Mouse (Mus musculus) limb, embryonic 10.5 days (tissue): Measurements from ENCODE around the gene Mybph. TPM values are rescaled to one million over a fixed set of nuclear protein-coding genes. Genes with fewer than 3 reads are reported as not detected.

Source experiments
- DNase-seq: peaks from one replicate; pipeline ENCODE4 v3.0.0-alpha.2; 2017; ENCODE audit warnings: low spot score
- H3K27ac ChIP-seq: fragments of 300-500 bp; sonication (generic); 2 replicates; pipeline ENCODE4 v1.5.1; 2016; ENCODE audit warnings: mild to moderate bottlenecking
- H3K27me3 ChIP-seq: fragments of 300-500 bp; sonication (generic); 2 replicates; pipeline ENCODE4 v1.6.1; 2016; ENCODE audit warnings: low read depth, mild to moderate bottlenecking; ENCODE audit not compliant: poor library complexity, severe bottlenecking
- H3K36me3 ChIP-seq: fragments of 300-500 bp; sonication (generic); 2 replicates; pipeline ENCODE4 v1.6.1; 2016; ENCODE audit warnings: mild to moderate bottlenecking, moderate library complexity
- H3K4me1 ChIP-seq: fragments of 300-500 bp; sonication (generic); 2 replicates; pipeline ENCODE4 v1.6.1; 2016
- H3K4me3 ChIP-seq: fragments of 300-500 bp; sonication (generic); 2 replicates; pipeline ENCODE4 v1.5.1; 2016; ENCODE audit warnings: mild to moderate bottlenecking, moderate library complexity
- H3K9me3 ChIP-seq: fragments of 300-500 bp; sonication (generic); replicated peaks from 2 replicates; pipeline ENCODE4 v1.6.1; 2016; ENCODE audit warnings: mild to moderate bottlenecking
- WGBS: fragments of 180-500 bp; shearing (Covaris S2); methylation state at CpG from one replicate; pipeline ENCODE4 v1.1.7; 2016; 5-methylcytosine and 5-hydroxymethylcytosine counted together
- polyA plus RNA-seq: library from polyadenylated mRNA; unstranded; fragments of >200 nt; fragmentation: Nextera tagmentation; extraction: Ambion mirVana; gene quantifications from 2 replicates; pipeline ENCODE4 v1.2.1, GENCODE M21; 2016

The Mybph gene
- polyA plus RNA-seq, 1 experiment from 2014 or later: 0.98 TPM

- Histone ChIP-seq H3K4me1 (peaks cover 17% of the 10 kb centered on the region; the same call in 1 of the 2 replicates), H3K4me3 (no peak overlapping the region), H3K9me3 (no peaks in the 10 kb centered on the region), H3K27me3 (no peaks in the 10 kb centered on the region), H3K27ac (no peak overlapping the region), H3K36me3 (no peaks in the 10 kb centered on the region)
- 44% methylated on average over 9 of the region's 9 CpGs for WGBS
- DNase-seq: no peak
Observed at GRCm38 (mm10) chr1:134205296-134206018, 12.2 kb downstream of the Mybph start.

DNA sequence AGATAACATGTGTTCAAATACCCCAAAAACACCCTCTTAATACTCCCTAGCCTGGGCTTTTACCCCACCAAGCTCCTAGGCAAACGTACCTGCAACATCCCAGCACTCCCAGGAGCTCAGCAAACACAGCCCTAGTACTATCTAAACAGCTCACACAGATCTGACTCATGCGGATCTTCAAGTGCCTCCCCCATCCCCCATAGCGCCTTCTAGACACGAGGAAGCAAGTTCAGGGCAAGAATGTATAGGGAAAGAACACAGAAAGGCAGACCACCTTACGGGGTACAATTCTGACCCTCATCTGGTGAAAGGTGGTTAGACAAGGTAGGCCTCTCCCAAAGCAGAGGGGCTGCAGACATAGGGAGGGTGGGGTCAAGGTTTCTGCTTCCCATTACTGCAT lies 12.8 kb downstream of the Mybph start:
- DNase-seq: no peak
- peaks cover 24% of the 10 kb centered on the region for H3K4me1 ChIP-seq
- H3K36me3 ChIP-seq: no peaks in the 10 kb centered on the region
- H3K4me3 ChIP-seq: no peak overlapping the region
- no peaks in the 10 kb centered on the region for H3K27me3 ChIP-seq
- WGBS: 49% methylated on average over 5 of the region's 5 CpGs
- no peaks in the 10 kb centered on the region for H3K9me3 ChIP-seq
- H3K27ac ChIP-seq: no peak overlapping the region

- H3K4me1 ChIP-seq: peaks cover 41% of the 10 kb centered on the region
- H3K36me3 ChIP-seq: no peaks in the 10 kb centered on the region
- 77% methylated on average over 6 of the region's 6 CpGs for WGBS
- no peaks in the 10 kb centered on the region for H3K27me3 ChIP-seq
- peak overlapping the region; percentile 57; the same call in 1 of the 2 replicates for H3K27ac ChIP-seq
- H3K9me3 ChIP-seq: no peaks in the 10 kb centered on the region
- DNase-seq: no peak
- H3K4me3 ChIP-seq: no peak overlapping the region
Observed at GRCm38 (mm10) chr1:134210179-134210755, 17.0 kb downstream of the Mybph start.

GRCm38 (mm10) chr1:134211043-134211442 lies 17.8 kb downstream of the Mybph start:
- no peak for DNase-seq
- H3K27ac ChIP-seq: peak overlapping the region; percentile 57; the same call in 1 of the 2 replicates
- no peaks in the 10 kb centered on the region for H3K36me3 ChIP-seq
- H3K4me1 ChIP-seq: peaks cover 45% of the 10 kb centered on the region
- no peak overlapping the region for H3K4me3 ChIP-seq
- H3K27me3 ChIP-seq: no peaks in the 10 kb centered on the region
- WGBS: 65% methylated on average over 6 of the region's 6 CpGs
- H3K9me3 ChIP-seq: no peaks in the 10 kb centered on the region

DNA sequence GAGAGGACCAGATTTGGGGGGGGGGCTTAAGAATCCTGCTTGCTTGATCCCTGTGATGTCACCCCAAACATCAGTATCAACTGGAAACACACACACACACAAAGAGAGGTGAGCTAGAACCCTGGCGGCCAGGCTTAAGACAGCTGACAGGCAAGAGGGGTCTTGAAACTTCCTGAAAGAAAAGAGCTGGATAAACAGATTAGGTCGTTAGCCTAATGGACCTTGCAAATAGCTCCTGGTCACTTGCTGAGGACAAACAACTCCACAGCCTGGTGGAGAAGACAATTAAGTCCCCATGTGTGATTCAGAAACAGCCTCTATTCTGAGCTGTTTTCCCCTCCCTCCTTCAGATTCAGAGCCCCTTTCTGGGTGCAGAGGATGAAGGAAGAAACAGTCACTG lies 18.4 kb downstream of the Mybph start:
- Histone ChIP-seq H3K27me3 (no peaks in the 10 kb centered on the region), H3K4me1 (peaks cover 44% of the 10 kb centered on the region), H3K36me3 (no peaks in the 10 kb centered on the region), H3K4me3 (no peak overlapping the region), H3K9me3 (no peaks in the 10 kb centered on the region), H3K27ac (peak overlapping the region; percentile 40; the same call in 1 of the 2 replicates)
- DNase-seq: no peak
- WGBS: 17% methylated on average over 2 of the region's 2 CpGs

- WGBS: 69% methylated on average over 6 of the region's 6 CpGs
- DNase-seq: no peak
- Histone ChIP-seq H3K36me3 (no peaks in the 10 kb centered on the region), H3K9me3 (no peaks in the 10 kb centered on the region), H3K27ac (peak overlapping the region; percentile 30; the same call in 1 of the 2 replicates), H3K4me1 (peaks cover 42% of the 10 kb centered on the region), H3K4me3 (no peak overlapping the region), H3K27me3 (no peaks in the 10 kb centered on the region)
Observed at GRCm38 (mm10) chr1:134212351-134212750, 19.1 kb downstream of the Mybph start.

DNA sequence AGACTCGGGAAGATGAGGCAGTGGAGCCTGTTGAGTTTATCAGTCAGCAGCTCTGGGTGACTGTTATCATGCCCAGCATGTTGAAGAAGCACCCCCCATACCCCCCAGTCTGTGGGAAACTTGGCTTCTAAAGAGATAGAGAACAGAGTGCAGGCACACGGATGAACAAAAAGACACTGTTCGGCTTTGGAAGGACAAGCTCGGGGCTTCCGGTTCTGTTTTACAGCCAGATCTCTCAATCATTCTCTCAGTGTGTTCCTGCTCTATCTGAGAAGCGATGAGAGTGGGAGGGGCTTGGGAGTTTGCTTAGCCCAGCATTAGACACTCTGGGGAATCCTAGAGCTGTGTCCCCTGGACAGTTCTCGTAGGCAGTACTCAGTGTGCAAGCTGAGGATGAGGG lies 20.2 kb downstream of the Mybph start:
- no peak for DNase-seq
- Histone ChIP-seq H3K27ac (no peak overlapping the region), H3K4me1 (peaks cover 42% of the 10 kb centered on the region), H3K4me3 (no peak overlapping the region), H3K27me3 (no peaks in the 10 kb centered on the region), H3K9me3 (no peaks in the 10 kb centered on the region), H3K36me3 (no peaks in the 10 kb centered on the region)
- WGBS: 81% methylated on average over 7 of the region's 7 CpGs

DNA sequence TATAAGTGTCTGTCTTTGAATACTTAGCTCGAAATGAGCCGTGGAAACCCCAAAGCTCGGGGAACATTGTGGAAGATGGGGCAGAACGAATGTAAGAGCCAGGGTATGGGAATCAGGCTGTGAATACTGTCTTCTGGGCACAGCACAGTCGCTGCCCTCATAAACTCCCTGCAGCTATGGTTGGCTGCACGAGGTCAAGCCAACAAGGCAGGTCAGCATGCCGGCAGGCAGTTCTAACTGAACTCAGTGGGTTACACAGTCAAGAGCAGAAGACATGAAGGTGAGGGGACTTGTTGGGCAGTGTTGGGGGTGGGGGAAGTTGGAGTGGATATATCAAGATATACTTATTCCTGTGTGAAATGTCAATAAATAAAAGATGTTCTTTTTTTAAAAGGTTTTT lies 21.8 kb downstream of the Mybph start:
- H3K27ac ChIP-seq: no peak overlapping the region
- DNase-seq: no peak
- peaks cover 40% of the 10 kb centered on the region for H3K4me1 ChIP-seq
- H3K36me3 ChIP-seq: no peaks in the 10 kb centered on the region
- no peaks in the 10 kb centered on the region for H3K9me3 ChIP-seq
- no peaks in the 10 kb centered on the region for H3K27me3 ChIP-seq
- 67% methylated on average over 7 of the region's 7 CpGs for WGBS
- H3K4me3 ChIP-seq: no peak overlapping the region

GRCm38 (mm10) chr1:134215751-134216628 lies 22.7 kb downstream of the Mybph start:
- H3K4me1 ChIP-seq: peaks cover 31% of the 10 kb centered on the region
- no peaks in the 10 kb centered on the region for H3K36me3 ChIP-seq
- 38% methylated on average over 11 of the region's 11 CpGs for WGBS
- H3K27ac ChIP-seq: peak overlapping the region; percentile 17; the same call in 1 of the 2 replicates
- H3K27me3 ChIP-seq: no peaks in the 10 kb centered on the region
- no peaks in the 10 kb centered on the region for H3K9me3 ChIP-seq
- no peak for DNase-seq
- H3K4me3 ChIP-seq: no peak overlapping the region

DNA sequence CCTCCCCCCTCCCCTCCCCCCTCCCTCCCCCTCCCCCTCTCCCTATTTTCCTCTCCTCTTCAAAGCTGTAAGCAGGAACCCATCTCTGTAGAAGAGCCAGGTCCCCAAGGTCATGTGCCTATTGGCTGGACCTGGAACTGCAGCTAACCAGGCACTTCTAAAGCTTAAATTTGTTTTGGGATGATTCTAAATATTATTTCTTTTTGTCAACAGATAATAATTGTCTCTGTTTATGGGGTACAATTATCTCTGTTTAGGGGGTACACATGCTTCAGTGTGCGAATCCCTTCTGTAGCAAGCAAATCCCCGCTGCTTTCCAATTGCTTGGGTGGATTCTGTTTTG lies 23.4 kb downstream of the Mybph start:
- Histone ChIP-seq H3K27ac (no peak overlapping the region), H3K36me3 (no peaks in the 10 kb centered on the region)
- 84% methylated on average over 2 of the region's 2 CpGs for WGBS

DNA sequence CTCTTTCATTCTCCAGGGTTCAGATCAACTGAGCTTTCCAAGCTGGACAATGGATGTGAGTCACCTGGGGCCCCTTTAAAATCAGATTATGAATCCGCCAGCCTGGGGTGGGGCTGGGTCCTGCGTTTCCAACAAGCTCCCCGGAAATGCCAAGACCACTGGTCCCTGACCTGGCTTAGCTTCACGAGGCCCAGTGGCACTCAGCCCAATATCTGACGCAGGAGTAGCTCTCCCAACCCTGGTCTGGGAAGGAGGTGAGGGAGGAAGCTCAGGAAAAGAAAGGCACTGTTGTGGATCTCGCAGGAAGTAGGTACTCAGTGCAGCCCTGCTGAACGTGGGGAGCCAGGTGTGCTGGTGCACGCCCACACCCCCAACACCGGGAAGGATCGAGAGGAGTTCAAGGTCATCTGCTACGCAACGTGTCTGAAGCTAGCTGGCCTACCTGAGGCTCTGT lies 23.8 kb downstream of the Mybph start:
- Histone ChIP-seq H3K27ac (no peak overlapping the region), H3K4me1 (peaks cover 20% of the 10 kb centered on the region), H3K9me3 (no peaks in the 10 kb centered on the region), H3K36me3 (no peaks in the 10 kb centered on the region), H3K27me3 (no peaks in the 10 kb centered on the region), H3K4me3 (no peak overlapping the region)
- DNase-seq: no peak
- WGBS: 72% methylated on average over 12 of the region's 12 CpGs

More for the DNA sequence above, 23.4 kb downstream of the Mybph start:
- no peaks in the 10 kb centered on the region for H3K27me3 ChIP-seq
- peaks cover 25% of the 10 kb centered on the region for H3K4me1 ChIP-seq
- H3K4me3 ChIP-seq: no peak overlapping the region
- H3K9me3 ChIP-seq: no peaks in the 10 kb centered on the region
- no peak for DNase-seq

GRCm38 (mm10) chr1:134217942-134218341 lies 24.7 kb downstream of the Mybph start:
- H3K27me3 ChIP-seq: no peaks in the 10 kb centered on the region
- no peak for DNase-seq
- WGBS: 71% methylated on average over 3 of the region's 3 CpGs
- H3K27ac ChIP-seq: no peak overlapping the region
- no peaks in the 10 kb centered on the region for H3K36me3 ChIP-seq
- no peak overlapping the region for H3K4me3 ChIP-seq
- no peaks in the 10 kb centered on the region for H3K9me3 ChIP-seq
- H3K4me1 ChIP-seq: peaks cover 16% of the 10 kb centered on the region; the same call in 1 of the 2 replicates

GRCm38 (mm10) chr1:134219608-134220007 lies 26.4 kb downstream of the Mybph start:
- no peak for DNase-seq
- WGBS: 87% methylated on average over 5 of the region's 5 CpGs
- Histone ChIP-seq H3K4me3 (no peak overlapping the region), H3K9me3 (no peaks in the 10 kb centered on the region), H3K4me1 (peaks cover 16% of the 10 kb centered on the region; the same call in 1 of the 2 replicates), H3K27ac (no peak overlapping the region), H3K36me3 (no peaks in the 10 kb centered on the region), H3K27me3 (no peaks in the 10 kb centered on the region)
